Mouse (Mus musculus): ENCODE results near the gene Man1c1. TPM values are rescaled to one million over a fixed set of nuclear protein-coding genes. Genes with fewer than 3 reads are reported as not detected.
A peak's percentile ranks its signal among the peaks of the same experiment; 100 is the strongest.

Gene Man1c1
- polyA plus RNA-seq, 1 experiment from 2014 or later: 3.7 TPM

- H3K9me3 ChIP-seq (ENCODE audit: low read length): no peaks in the 10 kb centered on the region
- peaks cover 17% of the 10 kb centered on the region for H3K4me1 ChIP-seq (ENCODE audit: insufficient read depth, low read length)
- H3K36me3 ChIP-seq (ENCODE audit: insufficient read depth, low read length): peaks cover 16% of the 10 kb centered on the region
- no peak overlapping the region for H3K4me2 ChIP-seq (replicated peaks; ENCODE audit: low read depth, low read length)
- ATAC-seq (ENCODE audit: low FRiP score, low TSS enrichment): peak; percentile 43; the same call in 1 of the 2 replicates
- H3K27ac ChIP-seq (ENCODE audit: low read length): peak overlapping the region; percentile 8; the same call in 1 of the 2 replicates
- H3K27me3 ChIP-seq (ENCODE audit: insufficient read depth, low read length): no peaks in the 10 kb centered on the region
- no peak overlapping the region for H3K4me3 ChIP-seq (ENCODE audit: low read length)
- 39% methylated on average over 16 of the region's 16 CpGs for WGBS
- no peak overlapping the region for H3K9ac ChIP-seq (replicated peaks; ENCODE audit: low read length)
These were observed 40.0 kb upstream of the Man1c1 start for GRCm38 (mm10) chr4:134743881-134744633.

- WGBS: 73% methylated on average over 8 of the region's 8 CpGs
- H3K36me3 ChIP-seq (ENCODE audit: insufficient read depth, low read length): peaks cover 10% of the 10 kb centered on the region; the same call in 1 of the 2 replicates
- no peaks in the 10 kb centered on the region for H3K27me3 ChIP-seq (ENCODE audit: insufficient read depth, low read length)
- no peak for ATAC-seq (ENCODE audit: low FRiP score, low TSS enrichment)
- no peaks in the 10 kb centered on the region for H3K9me3 ChIP-seq (ENCODE audit: low read length)
- no peak overlapping the region for H3K4me2 ChIP-seq (replicated peaks; ENCODE audit: low read depth, low read length)
- no peak overlapping the region for H3K9ac ChIP-seq (replicated peaks; ENCODE audit: low read length)
- H3K4me1 ChIP-seq (ENCODE audit: insufficient read depth, low read length): peaks cover 17% of the 10 kb centered on the region
- no peak overlapping the region for H3K4me3 ChIP-seq (ENCODE audit: low read length)
- H3K27ac ChIP-seq (ENCODE audit: low read length): no peak overlapping the region
These were observed 37.9 kb upstream of the Man1c1 start for GRCm38 (mm10) chr4:134741949-134742348.

- Histone ChIP-seq H3K27ac (ENCODE audit: low read length) (no peak overlapping the region), H3K4me2 (replicated peaks; ENCODE audit: low read depth, low read length) (no peak overlapping the region), H3K4me1 (ENCODE audit: insufficient read depth, low read length) (peaks cover 17% of the 10 kb centered on the region), H3K9ac (replicated peaks; ENCODE audit: low read length) (no peak overlapping the region), H3K4me3 (ENCODE audit: low read length) (no peak overlapping the region), H3K27me3 (ENCODE audit: insufficient read depth, low read length) (no peaks in the 10 kb centered on the region), H3K9me3 (ENCODE audit: low read length) (no peaks in the 10 kb centered on the region), H3K36me3 (ENCODE audit: insufficient read depth, low read length) (no peaks in the 10 kb centered on the region)
- ATAC-seq (ENCODE audit: low FRiP score, low TSS enrichment): no peak
- WGBS: 93% methylated on average over 4 of the region's 4 CpGs
These were observed 36.1 kb upstream of the Man1c1 start for GRCm38 (mm10) chr4:134740186-134740585.

- H3K27ac ChIP-seq (ENCODE audit: low read length): no peak overlapping the region
- WGBS: 61% methylated on average over 3 of the region's 3 CpGs
- H3K27me3 ChIP-seq (ENCODE audit: insufficient read depth, low read length): no peaks in the 10 kb centered on the region
- H3K4me2 ChIP-seq (replicated peaks; ENCODE audit: low read depth, low read length): no peak overlapping the region
- no peaks in the 10 kb centered on the region for H3K36me3 ChIP-seq (ENCODE audit: insufficient read depth, low read length)
- H3K9me3 ChIP-seq (ENCODE audit: low read length): no peaks in the 10 kb centered on the region
- no peak overlapping the region for H3K4me3 ChIP-seq (ENCODE audit: low read length)
- ATAC-seq (ENCODE audit: low FRiP score, low TSS enrichment): no peak
- H3K9ac ChIP-seq (replicated peaks; ENCODE audit: low read length): no peak overlapping the region
- H3K4me1 ChIP-seq (ENCODE audit: insufficient read depth, low read length): peaks cover 19% of the 10 kb centered on the region
These were observed 35.4 kb upstream of the Man1c1 start for GRCm38 (mm10) chr4:134739530-134739929.

GRCm38 (mm10) chr4:134737365-134737910 is 33.3 kb upstream of the Man1c1 start:
- WGBS: 57% methylated on average over 14 of the region's 14 CpGs
- Histone ChIP-seq H3K4me2 (replicated peaks; ENCODE audit: low read depth, low read length) (no peak overlapping the region), H3K9me3 (ENCODE audit: low read length) (no peaks in the 10 kb centered on the region), H3K4me3 (ENCODE audit: low read length) (no peak overlapping the region), H3K36me3 (ENCODE audit: insufficient read depth, low read length) (no peaks in the 10 kb centered on the region), H3K4me1 (ENCODE audit: insufficient read depth, low read length) (peaks cover 18% of the 10 kb centered on the region), H3K27ac (ENCODE audit: low read length) (no peak overlapping the region), H3K9ac (replicated peaks; ENCODE audit: low read length) (no peak overlapping the region), H3K27me3 (ENCODE audit: insufficient read depth, low read length) (no peaks in the 10 kb centered on the region)
- no peak for ATAC-seq (ENCODE audit: low FRiP score, low TSS enrichment)

- no peak for ATAC-seq (ENCODE audit: low FRiP score, low TSS enrichment)
- H3K4me3 ChIP-seq (ENCODE audit: low read length): no peak overlapping the region
- H3K36me3 ChIP-seq (ENCODE audit: insufficient read depth, low read length): no peaks in the 10 kb centered on the region
- WGBS: 30% methylated on average over 7 of the region's 7 CpGs
- no peak overlapping the region for H3K27ac ChIP-seq (ENCODE audit: low read length)
- H3K4me1 ChIP-seq (ENCODE audit: insufficient read depth, low read length): peaks cover 18% of the 10 kb centered on the region
- no peak overlapping the region for H3K9ac ChIP-seq (replicated peaks; ENCODE audit: low read length)
- no peaks in the 10 kb centered on the region for H3K9me3 ChIP-seq (ENCODE audit: low read length)
- no peak overlapping the region for H3K4me2 ChIP-seq (replicated peaks; ENCODE audit: low read depth, low read length)
- no peaks in the 10 kb centered on the region for H3K27me3 ChIP-seq (ENCODE audit: insufficient read depth, low read length)
These were observed 32.1 kb upstream of the Man1c1 start for GRCm38 (mm10) chr4:134736147-134736546.

- no peak overlapping the region for H3K4me3 ChIP-seq (ENCODE audit: low read length)
- H3K9ac ChIP-seq (replicated peaks; ENCODE audit: low read length): no peak overlapping the region
- H3K4me1 ChIP-seq (ENCODE audit: insufficient read depth, low read length): peaks cover 26% of the 10 kb centered on the region
- H3K4me2 ChIP-seq (replicated peaks; ENCODE audit: low read depth, low read length): peak overlapping the region; percentile 14; the same call in 1 of the 2 replicates
- H3K27me3 ChIP-seq (ENCODE audit: insufficient read depth, low read length): no peaks in the 10 kb centered on the region
- no peak overlapping the region; the same call in 1 of the 2 replicates for H3K27ac ChIP-seq (ENCODE audit: low read length)
- 60% methylated on average over 9 of the region's 9 CpGs for WGBS
- ATAC-seq (ENCODE audit: low FRiP score, low TSS enrichment): 0 out of 2 replicates have a peak, but pooled peaks have one; percentile 14
- no peaks in the 10 kb centered on the region for H3K36me3 ChIP-seq (ENCODE audit: insufficient read depth, low read length)
- no peaks in the 10 kb centered on the region for H3K9me3 ChIP-seq (ENCODE audit: low read length)
These were observed 30.6 kb upstream of the Man1c1 start for GRCm38 (mm10) chr4:134734629-134735081.

GRCm38 (mm10) chr4:134734038-134734628 is 30.0 kb upstream of the Man1c1 start:
- Histone ChIP-seq H3K4me1 (ENCODE audit: insufficient read depth, low read length) (peaks cover 26% of the 10 kb centered on the region), H3K27me3 (ENCODE audit: insufficient read depth, low read length) (no peaks in the 10 kb centered on the region), H3K36me3 (ENCODE audit: insufficient read depth, low read length) (no peaks in the 10 kb centered on the region), H3K9ac (replicated peaks; ENCODE audit: low read length) (no peak overlapping the region), H3K27ac (ENCODE audit: low read length) (no peak overlapping the region; the same call in 1 of the 2 replicates), H3K4me2 (replicated peaks; ENCODE audit: low read depth, low read length) (peak overlapping the region; percentile 28; the same call in 1 of the 2 replicates), H3K9me3 (ENCODE audit: low read length) (no peaks in the 10 kb centered on the region), H3K4me3 (ENCODE audit: low read length) (no peak overlapping the region)
- WGBS: 10% methylated on average over 12 of the region's 13 CpGs
- ATAC-seq (ENCODE audit: low FRiP score, low TSS enrichment): peak; percentile 73

GRCm38 (mm10) chr4:134733371-134733770 is 29.3 kb upstream of the Man1c1 start:
- no peaks in the 10 kb centered on the region for H3K27me3 ChIP-seq (ENCODE audit: insufficient read depth, low read length)
- no peaks in the 10 kb centered on the region for H3K9me3 ChIP-seq (ENCODE audit: low read length)
- ATAC-seq (ENCODE audit: low FRiP score, low TSS enrichment): no peak
- no peak overlapping the region for H3K27ac ChIP-seq (ENCODE audit: low read length)
- no peak overlapping the region for H3K4me3 ChIP-seq (ENCODE audit: low read length)
- no peak overlapping the region for H3K9ac ChIP-seq (replicated peaks; ENCODE audit: low read length)
- H3K4me2 ChIP-seq (replicated peaks; ENCODE audit: low read depth, low read length): no peak overlapping the region
- peaks cover 26% of the 10 kb centered on the region for H3K4me1 ChIP-seq (ENCODE audit: insufficient read depth, low read length)
- H3K36me3 ChIP-seq (ENCODE audit: insufficient read depth, low read length): no peaks in the 10 kb centered on the region
- 57% methylated on average over 9 of the region's 9 CpGs for WGBS

- no peaks in the 10 kb centered on the region for H3K36me3 ChIP-seq (ENCODE audit: insufficient read depth, low read length)
- H3K4me2 ChIP-seq (replicated peaks; ENCODE audit: low read depth, low read length): no peak overlapping the region
- H3K4me1 ChIP-seq (ENCODE audit: insufficient read depth, low read length): peaks cover 32% of the 10 kb centered on the region
- no peak overlapping the region for H3K4me3 ChIP-seq (ENCODE audit: low read length)
- 8% methylated on average over 8 of the region's 8 CpGs for WGBS
- no peaks in the 10 kb centered on the region for H3K27me3 ChIP-seq (ENCODE audit: insufficient read depth, low read length)
- no peak overlapping the region for H3K27ac ChIP-seq (ENCODE audit: low read length)
- no peaks in the 10 kb centered on the region for H3K9me3 ChIP-seq (ENCODE audit: low read length)
- ATAC-seq (ENCODE audit: low FRiP score, low TSS enrichment): no peak
- H3K9ac ChIP-seq (replicated peaks; ENCODE audit: low read length): no peak overlapping the region
These were observed 26.0 kb upstream of the Man1c1 start for GRCm38 (mm10) chr4:134730106-134730505.

Data from kidney, embryonic 16.5 days (tissue).